Mouse (Mus musculus): ENCODE measurements around the gene Snx29. TPM values are rescaled to one million over a fixed set of nuclear protein-coding genes. Genes with fewer than 3 reads are reported as not detected.

Snx29 gene
- polyA plus RNA-seq, 1 experiment from 2014 or later, result 13.2 TPM

- no peak overlapping the region for H3K4me3 ChIP-seq
- WGBS, result 89% methylated on average over 7 of the region's 7 CpGs
- no peak overlapping the region for H3K9ac ChIP-seq
- H3K4me2 ChIP-seq, result no peak overlapping the region
- no peak for ATAC-seq (ENCODE audit: insufficient number of reproducible peaks, low FRiP score, low TSS enrichment, low read depth)
- no peaks in the 10 kb centered on the region for H3K27me3 ChIP-seq
- H3K36me3 ChIP-seq, result peaks cover 5% of the 10 kb centered on the region; the same call in 1 of the 2 replicates
- H3K9me3 ChIP-seq, result no peaks in the 10 kb centered on the region
- H3K27ac ChIP-seq, result no peak overlapping the region
- peaks cover 3% of the 10 kb centered on the region; the same call in 1 of the 2 replicates for H3K4me1 ChIP-seq
Measured at GRCm38 (mm10) chr16:11801960-11802539, 479.3 kb downstream of the Snx29 start.

Other genes starting within 250 kb of the Snx29 start
- 37.4 and 41.6 TPM in 2 replicates for gene Txndc11, start 188.3 kb upstream of the Snx29 start, polyA plus RNA-seq (2015; fragmentation: Nextera tagmentation; extraction: Ambion mirVana)
- 99.4 and 102 TPM in 2 replicates for gene Zc3h7a, start 146.5 kb upstream of the Snx29 start, polyA plus RNA-seq (2015; fragmentation: Nextera tagmentation; extraction: Ambion mirVana)
- gene Rsl1d1, start 119.6 kb upstream of the Snx29 start, polyA plus RNA-seq (2015; fragmentation: Nextera tagmentation; extraction: Ambion mirVana), result 156 and 160 TPM in 2 replicates
- gene Gspt1, start 68.6 kb upstream of the Snx29 start, polyA plus RNA-seq (2015; fragmentation: Nextera tagmentation; extraction: Ambion mirVana), result 60.8 and 75.5 TPM in 2 replicates
- gene Tnfrsf17, start 9.1 kb upstream of the Snx29 start, polyA plus RNA-seq (2015; fragmentation: Nextera tagmentation; extraction: Ambion mirVana), result 0.31 TPM in 1 of 2 replicates, not detected in the other

Measured in limb, embryonic 15.5 days (tissue).